Mouse (Mus musculus): Measurements from ENCODE around the gene Zfp811.

Gene Zfp811

GRCm38 (mm10) chr17:32753634-32754033, 56.1 kb downstream of the Zfp811 start:
- DNase-seq (ENCODE audit: low read depth): no peak

- DNase-seq (ENCODE audit: low read depth): no peak
Measured at GRCm38 (mm10) chr17:32752813-32753360, 56.8 kb downstream of the Zfp811 start.

- no peak for DNase-seq (ENCODE audit: low read depth)
Measured at GRCm38 (mm10) chr17:32750611-32751010, 59.1 kb downstream of the Zfp811 start.

Measured in fibroblast of lung, adult 2 months (primary cell).